Mouse (Mus musculus): ENCODE data around the gene Arhgap6.
A peak's percentile ranks its signal among the peaks of the same experiment; 100 is the strongest.

Arhgap6 gene

GRCm38 (mm10) chrX:168980370-168980769, 185.5 kb downstream of the Arhgap6 start:
- DNase-seq (ENCODE audit: low read depth, low spot score) = no peak

DNA sequence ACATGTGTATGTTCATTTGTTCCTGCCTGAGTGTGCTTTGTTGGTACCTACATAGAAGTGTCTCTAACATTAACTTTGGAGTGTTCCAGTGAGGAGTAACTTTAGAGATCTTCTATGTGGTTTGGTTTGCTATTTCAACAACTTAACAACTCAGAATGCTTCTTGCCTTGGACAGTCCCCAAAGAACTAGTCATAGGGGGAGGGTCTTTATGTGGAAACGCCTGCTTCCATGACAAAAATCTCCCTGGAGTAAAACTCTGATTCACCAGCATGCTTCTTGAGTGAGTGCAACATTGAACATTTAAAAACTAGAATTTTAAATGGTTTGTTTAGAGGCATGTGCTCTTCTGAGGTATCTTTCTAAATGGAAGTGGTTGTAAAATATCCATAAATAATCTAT, 212.2 kb downstream of the Arhgap6 start:
- DNase-seq (ENCODE audit: low read depth, low spot score) = no peak

DNA sequence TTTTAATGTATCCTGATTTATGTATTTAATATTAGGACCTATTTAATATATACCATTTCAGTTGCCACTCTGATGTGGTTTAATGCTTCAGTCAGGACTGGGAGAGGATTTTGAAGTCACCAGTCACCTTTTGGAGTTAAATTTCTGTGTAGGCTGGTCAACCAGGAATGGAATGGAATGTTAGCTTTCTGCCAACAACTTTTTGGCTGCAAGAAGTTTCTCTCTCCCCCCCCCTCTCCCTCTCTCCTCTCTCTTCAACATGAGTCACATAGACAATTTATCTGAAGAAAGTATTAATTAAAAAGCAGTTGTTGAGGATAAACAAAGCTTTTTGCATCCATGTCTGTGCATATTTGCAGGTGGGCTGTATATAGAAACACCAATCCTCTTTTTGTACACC, 217.8 kb downstream of the Arhgap6 start:
- DNase-seq (ENCODE audit: low read depth, low spot score) = no peak

- DNase-seq (ENCODE audit: low read depth, low spot score) = no peak
These were observed 239.5 kb downstream of the Arhgap6 start for GRCm38 (mm10) chrX:169034390-169034789.

- peak; percentile 61 for DNase-seq (ENCODE audit: low read depth, low spot score)
These were observed 241.8 kb downstream of the Arhgap6 start for GRCm38 (mm10) chrX:169036403-169037296.

- no peak for DNase-seq (ENCODE audit: low read depth, low spot score)
These were observed 242.5 kb downstream of the Arhgap6 start for GRCm38 (mm10) chrX:169037401-169037800.

DNA sequence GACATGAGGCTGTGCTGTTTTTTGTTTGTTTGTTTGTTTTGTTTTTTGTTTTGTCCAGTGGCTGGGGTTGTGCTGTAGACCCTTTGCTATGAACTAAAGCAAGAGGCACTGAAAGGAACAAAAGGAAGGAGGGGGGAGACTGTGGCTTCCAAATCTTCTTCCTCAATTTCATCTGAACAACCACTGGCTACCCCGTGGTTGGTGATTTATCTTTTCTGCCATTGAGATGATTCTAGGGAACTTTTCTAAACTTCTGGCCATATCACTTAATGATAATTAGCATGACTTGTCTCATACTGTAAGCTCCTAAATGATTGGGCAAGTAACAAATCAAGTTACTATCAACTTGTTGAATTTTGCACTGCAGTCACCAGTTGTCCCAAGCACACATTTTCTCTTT, 249.0 kb downstream of the Arhgap6 start:
- DNase-seq (ENCODE audit: low read depth, low spot score) = no peak

DNA sequence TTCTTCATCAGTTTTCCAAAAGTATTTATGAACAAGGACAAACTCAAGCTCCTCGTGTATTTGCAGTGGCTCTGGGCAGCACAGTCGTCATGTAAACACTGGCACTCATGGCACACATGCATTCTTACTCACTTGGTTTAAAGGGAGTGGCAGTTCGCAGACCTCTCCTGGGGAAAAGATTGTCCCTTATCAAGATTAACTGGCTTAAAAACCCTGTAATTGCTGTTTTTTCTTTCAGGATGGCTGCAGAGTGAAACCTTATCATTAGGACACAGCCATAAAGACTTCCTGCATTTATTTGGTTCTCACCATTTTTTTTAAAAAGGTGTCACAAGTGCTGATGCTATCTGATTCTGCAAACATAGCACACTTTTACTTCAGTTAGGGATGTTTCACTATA, 252.7 kb downstream of the Arhgap6 start:
- no peak for DNase-seq (ENCODE audit: low read depth, low spot score)

DNA sequence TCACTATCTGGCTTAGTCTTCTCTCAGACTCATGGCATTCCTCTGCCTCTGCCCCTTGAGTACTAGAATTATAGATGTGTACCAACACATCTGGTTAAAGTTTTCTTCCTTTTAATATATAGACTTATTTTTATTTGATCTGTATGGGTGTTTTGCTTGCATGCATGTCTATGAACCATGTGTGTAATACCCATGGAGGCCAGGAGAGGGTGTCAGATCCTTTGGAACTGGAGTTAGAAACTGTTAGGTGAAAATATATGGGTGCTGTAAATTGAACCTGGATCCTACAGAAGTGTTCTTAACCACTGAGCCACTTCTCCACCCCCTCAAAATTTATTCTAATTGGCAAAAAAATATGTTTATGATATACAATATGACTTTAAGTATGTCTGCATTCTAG, 254.7 kb downstream of the Arhgap6 start:
- no peak for DNase-seq (ENCODE audit: low read depth, low spot score)

- no peak for DNase-seq (ENCODE audit: low read depth, low spot score)
These were observed 259.1 kb downstream of the Arhgap6 start for GRCm38 (mm10) chrX:169053907-169054476.

- DNase-seq (ENCODE audit: low read depth, low spot score) = no peak
These were observed 267.7 kb downstream of the Arhgap6 start for GRCm38 (mm10) chrX:169062555-169062954.

- no peak for DNase-seq (ENCODE audit: low read depth, low spot score)
These were observed 270.4 kb downstream of the Arhgap6 start for GRCm38 (mm10) chrX:169065298-169065697.

- DNase-seq (ENCODE audit: low read depth, low spot score) = no peak
These were observed 271.0 kb downstream of the Arhgap6 start for GRCm38 (mm10) chrX:169065922-169066321.

DNA sequence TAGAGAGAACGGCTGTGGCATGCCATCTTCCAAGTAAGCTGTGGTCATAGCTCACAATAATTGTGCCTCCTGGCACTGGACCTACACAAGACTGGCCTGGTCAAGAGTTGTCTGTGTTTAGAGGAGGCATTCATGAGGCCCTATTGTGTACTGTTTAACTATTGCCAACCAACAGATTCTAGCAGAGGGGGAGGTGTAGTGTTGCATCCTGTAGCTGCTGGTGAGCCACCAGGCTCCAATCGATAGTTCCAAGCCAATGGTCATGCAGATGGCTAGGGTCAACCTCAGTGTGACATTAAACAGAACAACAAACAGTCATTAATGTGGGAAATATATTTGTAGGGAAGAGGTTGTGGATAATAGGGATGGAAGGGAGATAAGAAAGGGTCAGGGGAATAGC, 280.1 kb downstream of the Arhgap6 start:
- DNase-seq (ENCODE audit: low read depth, low spot score) = no peak

- DNase-seq (ENCODE audit: low read depth, low spot score) = no peak
These were observed 286.7 kb downstream of the Arhgap6 start for GRCm38 (mm10) chrX:169081609-169082008.

- DNase-seq (ENCODE audit: low read depth, low spot score) = peak; percentile 58
These were observed 291.0 kb downstream of the Arhgap6 start for GRCm38 (mm10) chrX:169085871-169086270.

DNA sequence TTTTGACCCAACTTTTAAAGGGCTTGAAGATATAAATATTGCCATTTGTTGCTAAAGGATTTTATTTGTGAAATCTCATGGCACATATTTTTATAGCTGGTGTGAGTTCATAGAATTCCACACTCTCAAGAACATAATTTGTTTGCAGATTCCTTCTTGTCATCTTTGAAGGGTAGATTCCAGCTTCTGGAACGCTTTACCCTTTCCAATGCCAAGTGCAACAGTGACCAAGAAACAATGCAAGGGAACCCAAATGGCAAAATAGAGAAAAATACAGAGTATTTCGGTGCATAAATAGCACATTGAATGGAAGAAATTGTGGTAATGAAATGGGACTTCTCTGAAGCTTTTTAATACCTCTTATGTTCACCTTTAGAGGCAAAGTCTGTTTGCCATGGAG, 294.3 kb downstream of the Arhgap6 start:
- DNase-seq (ENCODE audit: low read depth, low spot score) = no peak

- DNase-seq (ENCODE audit: low read depth, low spot score) = no peak
These were observed 299.7 kb downstream of the Arhgap6 start for GRCm38 (mm10) chrX:169094601-169095000.

GRCm38 (mm10) chrX:169095584-169095983, 300.7 kb downstream of the Arhgap6 start:
- peak; percentile 15 for DNase-seq (ENCODE audit: low read depth, low spot score)

DNA sequence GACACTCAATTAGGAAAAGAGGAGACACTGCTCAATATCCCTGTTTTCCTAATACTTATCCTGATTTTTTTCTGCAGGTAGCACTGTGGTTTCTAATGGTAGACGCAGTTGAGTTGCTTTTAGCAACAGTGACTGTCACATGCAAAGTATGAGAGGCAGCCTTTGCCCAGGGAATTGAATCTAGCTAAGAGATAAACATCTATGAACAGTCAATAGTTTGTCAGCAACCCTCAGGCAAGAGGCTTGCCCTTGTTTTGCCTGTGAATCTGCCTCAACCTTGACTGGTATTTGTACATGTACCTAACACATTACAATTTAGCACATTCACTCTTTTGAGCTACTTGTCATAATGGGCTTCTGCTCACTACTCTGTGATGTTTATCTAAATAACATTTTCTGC, 307.8 kb downstream of the Arhgap6 start:
- DNase-seq (ENCODE audit: low read depth, low spot score) = no peak

DNA sequence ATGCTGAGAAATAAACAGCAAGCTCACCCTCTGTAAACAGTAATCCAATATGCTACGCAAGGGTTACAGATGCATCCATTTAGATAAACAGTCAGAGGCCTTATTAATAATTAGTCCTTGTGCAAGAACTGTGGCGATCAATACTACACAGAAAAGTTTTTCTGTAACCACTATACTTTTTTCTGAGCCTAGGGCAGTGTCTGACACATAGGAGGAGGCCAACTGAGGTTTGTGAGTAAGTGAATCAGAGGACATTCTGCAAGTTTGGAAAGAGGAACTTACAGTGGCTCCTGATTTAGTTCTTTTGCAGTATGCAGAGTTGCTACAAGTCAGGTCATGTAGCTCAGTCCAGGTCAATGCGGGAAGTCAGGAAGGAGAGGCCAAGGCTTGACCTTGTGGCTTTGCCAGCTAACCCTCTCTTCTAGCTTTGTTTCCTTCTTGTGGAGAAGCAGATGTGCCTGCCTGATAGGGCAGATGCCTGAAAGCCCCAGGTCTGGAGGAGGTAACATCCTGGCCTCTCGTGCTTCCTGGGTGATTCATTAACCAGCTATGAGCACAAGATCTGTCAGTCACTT, 311.2 kb downstream of the Arhgap6 start:
- DNase-seq (ENCODE audit: low read depth, low spot score) = no peak

- no peak for DNase-seq (ENCODE audit: low read depth, low spot score)
These were observed 312.5 kb downstream of the Arhgap6 start for GRCm38 (mm10) chrX:169107372-169107771.

DNA sequence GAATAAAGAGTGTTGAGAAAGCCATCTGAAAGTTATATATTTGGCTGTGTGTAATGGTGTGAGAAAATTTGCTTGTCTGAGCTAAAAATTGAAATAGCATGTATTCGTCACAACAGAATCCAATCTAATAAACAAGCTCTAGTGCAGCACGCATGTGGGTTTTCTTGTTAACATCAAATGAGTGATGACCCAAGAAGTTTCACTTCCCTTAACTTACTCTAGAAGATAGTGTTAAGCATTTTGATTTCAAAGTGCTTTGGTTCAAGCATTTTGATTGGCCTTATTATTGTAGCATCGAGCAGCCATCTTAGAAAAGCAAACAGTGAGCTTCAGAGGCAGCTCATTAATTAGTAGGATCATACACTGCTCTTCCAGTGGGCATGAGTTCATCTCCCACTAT, 315.1 kb downstream of the Arhgap6 start:
- DNase-seq (ENCODE audit: low read depth, low spot score) = no peak
